Mouse (Mus musculus) C2C12 (cell line): ENCODE measurements around the gene Olfr780. TPM values are rescaled to one million over a fixed set of nuclear protein-coding genes. Genes with fewer than 3 reads are reported as not detected.
"Not testable (repeated sequence)": the region's sequence is repeated elsewhere in the genome, so short reads cannot be mapped to it uniquely, and the experiment has no call there.

Experiments used
- H3K27me3 ChIP-seq: one replicate; pipeline ENCODE4 v1.6.1; 2011; ENCODE audit not compliant: control insufficient read depth, insufficient read depth, insufficient read length
- H3K36me3 ChIP-seq: one replicate; pipeline ENCODE4 v1.6.1; 2011; ENCODE audit not compliant: control insufficient read depth, insufficient read depth
- H3K4me3 ChIP-seq: one replicate; pipeline ENCODE4 v1.5.1; 2011; ENCODE audit warnings: mild to moderate bottlenecking, control low read depth; ENCODE audit not compliant: poor library complexity, insufficient read depth, severe bottlenecking
- H3K79me2 ChIP-seq: one replicate; pipeline ENCODE4 v1.6.1; 2011; ENCODE audit not compliant: control insufficient read depth, insufficient read depth
- H3K79me3 ChIP-seq: one replicate; pipeline ENCODE4 v1.6.1; 2011; ENCODE audit warnings: low read depth, control low read depth
- H3ac ChIP-seq: one replicate; pipeline ENCODE3; 2011; ENCODE audit warnings: low read depth; ENCODE audit not compliant: control insufficient read depth, insufficient read length
- CEBPB ChIP-seq: IDR thresholded peaks from one replicate; pipeline ENCODE4 v1.6.1; 2011; ENCODE audit warnings: low read depth, mild to moderate bottlenecking, control low read depth, moderate library complexity
- CTCF ChIP-seq: IDR thresholded peaks from one replicate; pipeline ENCODE4 v1.5.1; 2011; ENCODE audit not compliant: control insufficient read depth, insufficient read depth, insufficient read length
- FOSL1 ChIP-seq: IDR thresholded peaks from one replicate; pipeline ENCODE4 v1.8.0; 2011; ENCODE audit warnings: mild to moderate bottlenecking, low read length; ENCODE audit not compliant: poor library complexity, insufficient read depth, severe bottlenecking
- MAX ChIP-seq: IDR thresholded peaks from one replicate; pipeline ENCODE4 v1.6.1; 2011; ENCODE audit warnings: mild to moderate bottlenecking, control low read depth
- MYOD1 ChIP-seq: IDR thresholded peaks from one replicate; pipeline ENCODE4 v1.6.1; 2011; ENCODE audit warnings: low read depth; ENCODE audit not compliant: control insufficient read depth, insufficient read length
- MYOG ChIP-seq: IDR thresholded peaks from one replicate; pipeline ENCODE4 v1.6.1; 2011; ENCODE audit not compliant: control insufficient read depth, insufficient read length; ENCODE audit errors: extremely low read depth
- USF1 ChIP-seq: IDR thresholded peaks from one replicate; pipeline ENCODE4 v1.6.1; 2011; ENCODE audit warnings: low read depth, mild to moderate bottlenecking, control low read depth, moderate library complexity
- long read RNA-seq, 2 experiments: library from polyadenylated mRNA; unstranded; transcript quantifications; one replicate each; pipeline ENCODE4 v2.0.0; 2019 to 2020
- polyA plus RNA-seq: library from polyadenylated mRNA; unstranded; fragments of >200 nt; fragmentation: generic; extraction: Trizol; gene quantifications from one replicate; pipeline ENCODE4 v1.2.1, GENCODE M21; 2012; ENCODE audit warnings: missing spikeins

Gene Olfr780
- polyA plus RNA-seq: not detected
- long read RNA-seq, experiment 1: 0 reads
- long read RNA-seq, experiment 2: 0 reads

- TF ChIP-seq FOSL1 (no peak), CTCF (no peak), CEBPB (no peak), MYOG (no peak), USF1 (no peak), MAX (no peak), MYOD1 (no peak)
- Histone ChIP-seq H3K79me3 (no peaks in the 10 kb centered on the region), H3K27me3 (no peaks in the 10 kb centered on the region), H3K36me3 (no peaks in the 10 kb centered on the region), H3K4me3 (no peak within 1 kb of the TSS), H3ac (no peak within 1 kb of the TSS), H3K79me2 (no peaks in the 10 kb centered on the region)
Measured at GRCm38 (mm10) chr10:129317817-129318216, at the start of gene Olfr780. Gene Olfr780 (plus strand): TSS chr10:129318117.

GRCm38 (mm10) chr10:129271081-129271535, 46.8 kb upstream of the Olfr780 start, which contains the start of gene Olfr777:
Gene Olfr777 (minus strand): TSS chr10:129271485.
- Histone ChIP-seq H3K4me3 (no peak within 1 kb of the TSS), H3K36me3 (no peaks in the 10 kb centered on the region), H3K79me2 (no peaks in the 10 kb centered on the region), H3K27me3 (no peaks in the 10 kb centered on the region), H3K79me3 (no peaks in the 10 kb centered on the region), H3ac (no peak within 1 kb of the TSS)
- TF ChIP-seq FOSL1 (no peak), CEBPB (no peak), MYOG (no peak), MYOD1 (no peak), USF1 (no peak), MAX (no peak), CTCF (no peak)

- not testable (repeated sequence) for H3K27me3 ChIP-seq, H3ac ChIP-seq, H3K79me2 ChIP-seq, H3K4me3 ChIP-seq, H3K36me3 ChIP-seq, H3K79me3 ChIP-seq
Measured at GRCm38 (mm10) chr10:129312973-129313372, 4.9 kb upstream of the Olfr780 start.

GRCm38 (mm10) chr10:129313521-129313920, 4.4 kb upstream of the Olfr780 start:
- H3K4me3 ChIP-seq, H3K36me3 ChIP-seq, H3ac ChIP-seq, H3K79me3 ChIP-seq, H3K27me3 ChIP-seq, H3K79me2 ChIP-seq: not testable (repeated sequence)

- Histone ChIP-seq H3K79me2 (no peaks in the 10 kb centered on the region), H3K4me3 (no peak within 1 kb of the TSS), H3ac (no peak within 1 kb of the TSS), H3K79me3 (no peaks in the 10 kb centered on the region), H3K27me3 (no peaks in the 10 kb centered on the region), H3K36me3 (no peaks in the 10 kb centered on the region)
- no peak for TF ChIP-seq FOSL1
- no peak for TF ChIP-seq USF1
- TF ChIP-seq CTCF: no peak
- TF ChIP-seq MAX: no peak
- TF ChIP-seq MYOG: no peak
- no peak for TF ChIP-seq CEBPB
- no peak for TF ChIP-seq MYOD1
Measured at GRCm38 (mm10) chr10:129328554-129328953, 10.6 kb downstream of the Olfr780 start, which contains the start of gene Olfr781. Gene Olfr781 (plus strand): TSS chr10:129328854.

GRCm38 (mm10) chr10:129348550-129348949, 30.6 kb downstream of the Olfr780 start, which contains the start of gene Olfr782:
Gene Olfr782 (plus strand): TSS chr10:129348850.
- Histone ChIP-seq H3K36me3 (no peaks in the 10 kb centered on the region), H3K79me3 (no peaks in the 10 kb centered on the region), H3K27me3 (no peaks in the 10 kb centered on the region), H3K79me2 (no peaks in the 10 kb centered on the region), H3K4me3 (no peak within 1 kb of the TSS), H3ac (no peak within 1 kb of the TSS)
- TF ChIP-seq FOSL1: no peak
- TF ChIP-seq USF1: no peak
- TF ChIP-seq CEBPB: no peak
- no peak for TF ChIP-seq MYOG
- TF ChIP-seq MYOD1: no peak
- no peak for TF ChIP-seq CTCF

GRCm38 (mm10) chr10:129352475-129352874, 34.6 kb downstream of the Olfr780 start:
- H3K79me2 ChIP-seq, H3ac ChIP-seq, H3K79me3 ChIP-seq, H3K36me3 ChIP-seq, H3K27me3 ChIP-seq, H3K4me3 ChIP-seq: not testable (repeated sequence)

GRCm38 (mm10) chr10:129356496-129356895, 38.6 kb downstream of the Olfr780 start:
- not testable (repeated sequence) for H3K79me2 ChIP-seq, H3ac ChIP-seq, H3K27me3 ChIP-seq, H3K36me3 ChIP-seq, H3K4me3 ChIP-seq, H3K79me3 ChIP-seq
